Mouse (Mus musculus) bone marrow, adult 2 months (tissue): ENCODE results near the gene Gpr108. TPM values are rescaled to one million over a fixed set of nuclear protein-coding genes. Genes with fewer than 3 reads are reported as not detected.

Experiments used
- H3K27ac ChIP-seq: fragments of 200-500 bp; 2 replicates; pipeline ENCODE4 v1.5.1; 2012; ENCODE audit warnings: low read depth, mild to moderate bottlenecking, control low read depth, inconsistent platforms, low read length; ENCODE audit not compliant: control insufficient read depth, poor library complexity, insufficient read depth
- H3K4me1 ChIP-seq: fragments of 200-500 bp; 2 replicates; pipeline ENCODE4 v1.6.1; 2011; ENCODE audit warnings: low read length; ENCODE audit not compliant: control insufficient read depth, insufficient read depth
- H3K4me3 ChIP-seq: fragments of 200-500 bp; replicated peaks from 2 replicates; pipeline ENCODE3; 2011; ENCODE audit warnings: mild to moderate bottlenecking, low read depth, low read length, control low read depth; ENCODE audit not compliant: control insufficient read depth
- CTCF ChIP-seq: fragments of 200-500 bp; IDR thresholded peaks from 2 replicates; pipeline ENCODE4 v1.5.1; 2011; ENCODE audit warnings: low read length, control low read depth; ENCODE audit not compliant: control insufficient read depth, insufficient read depth
- POLR2A ChIP-seq: fragments of 200-500 bp; IDR thresholded peaks from 2 replicates; pipeline ENCODE4 v1.6.1; 2011; ENCODE audit warnings: low read depth, mild to moderate bottlenecking, control low read depth, low read length, borderline replicate concordance; ENCODE audit not compliant: control insufficient read depth
- WGBS: fragments of 180-500 bp; shearing (Covaris S2); methylation state at CpG from one replicate; pipeline ENCODE4 v1.1.7; 2018; 5-methylcytosine and 5-hydroxymethylcytosine counted together
- polyA plus RNA-seq: library from polyadenylated mRNA; stranded (reverse); fragments of >200 nt; gene quantifications from 2 replicates; pipeline ENCODE4 v1.2.4, GENCODE M21; 2011; ENCODE audit warnings: low replicate concordance; ENCODE audit not compliant: missing spikeins, insufficient read depth, insufficient read length

The Gpr108 gene
- polyA plus RNA-seq, 1 experiment, result 37.5 TPM

DNA sequence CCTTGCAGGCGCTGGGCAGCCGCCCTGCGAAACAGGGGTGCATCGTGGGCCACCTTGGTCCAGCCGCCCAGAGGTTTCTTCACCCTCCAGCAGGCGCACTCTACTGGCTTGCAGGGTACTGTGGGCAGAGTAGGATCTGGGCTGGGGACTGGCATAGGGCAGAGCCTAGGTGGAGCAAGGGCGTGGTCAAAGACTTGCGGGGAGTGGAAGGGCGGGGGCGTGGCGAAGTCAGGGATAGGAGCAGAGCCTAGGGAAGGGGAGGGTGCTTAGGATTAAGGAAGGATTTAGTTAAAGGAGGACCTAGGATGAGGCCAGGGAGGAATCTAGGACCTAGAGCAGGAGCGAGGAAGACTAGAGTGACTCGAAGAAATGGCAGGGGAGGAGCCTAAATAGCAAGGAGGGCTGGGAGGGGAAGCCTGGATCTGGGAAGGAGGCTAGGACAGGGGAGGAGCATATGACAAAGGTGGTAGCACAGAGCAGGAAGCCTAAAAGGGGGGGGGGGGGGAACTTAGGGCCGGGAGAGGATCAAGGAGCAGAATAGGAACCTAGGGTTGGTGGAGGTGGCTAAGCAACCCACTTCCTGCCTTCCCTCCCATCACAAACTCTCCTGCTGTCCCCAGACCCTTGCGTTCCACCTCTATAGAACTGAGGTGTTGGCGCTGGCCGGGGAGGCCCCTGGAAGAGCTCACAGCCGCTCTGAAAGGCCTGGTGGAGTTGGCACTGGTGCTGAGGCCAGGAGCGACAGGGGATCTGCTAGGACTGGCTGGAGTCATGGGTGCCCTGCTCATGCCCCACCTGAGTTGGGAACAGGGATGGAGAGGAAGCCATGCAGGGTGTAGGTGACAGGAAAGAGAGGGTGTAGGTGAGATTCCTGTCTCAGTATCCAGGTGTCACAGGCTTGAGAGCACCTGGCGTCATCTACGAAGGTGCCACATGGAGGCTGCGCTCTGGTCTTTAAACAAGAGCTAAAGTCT, 17.0 kb upstream of the Gpr108 start:
- Histone ChIP-seq H3K4me3 (no peak overlapping the region), H3K27ac (no peak overlapping the region; the same call in 1 of the 2 replicates), H3K4me1 (peaks cover 2% of the 10 kb centered on the region; the same call in 1 of the 2 replicates)
- TF ChIP-seq CTCF (no peak), POLR2A (no peak)
- WGBS, result 21% methylated on average over 22 of the region's 22 CpGs

DNA sequence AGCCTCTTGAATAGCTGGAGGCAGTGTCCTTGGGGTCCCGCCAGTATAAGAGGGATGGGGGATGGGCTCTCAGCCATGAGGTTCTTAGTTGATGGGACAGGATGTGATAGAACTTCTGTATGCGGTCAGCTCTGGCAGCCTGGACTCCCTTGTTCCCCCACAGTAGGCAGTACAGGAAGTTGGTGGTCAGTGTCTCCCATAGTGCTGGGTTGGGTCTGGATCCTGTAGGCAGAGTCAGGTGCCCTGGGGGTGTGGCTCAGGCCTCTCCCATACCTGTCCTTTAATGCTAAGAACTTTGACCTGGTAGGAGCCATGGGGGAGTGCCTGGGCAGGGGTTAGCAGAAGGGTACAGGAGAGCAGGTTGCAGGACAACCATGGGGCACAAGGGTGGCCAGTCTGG, 15.9 kb upstream of the Gpr108 start:
- H3K4me3 ChIP-seq, result no peak overlapping the region
- 14% methylated on average over 2 of the region's 2 CpGs for WGBS
- H3K4me1 ChIP-seq, result peaks cover 2% of the 10 kb centered on the region; the same call in 1 of the 2 replicates
- no peak overlapping the region for H3K27ac ChIP-seq
- TF ChIP-seq POLR2A (no peak), CTCF (no peak)

DNA sequence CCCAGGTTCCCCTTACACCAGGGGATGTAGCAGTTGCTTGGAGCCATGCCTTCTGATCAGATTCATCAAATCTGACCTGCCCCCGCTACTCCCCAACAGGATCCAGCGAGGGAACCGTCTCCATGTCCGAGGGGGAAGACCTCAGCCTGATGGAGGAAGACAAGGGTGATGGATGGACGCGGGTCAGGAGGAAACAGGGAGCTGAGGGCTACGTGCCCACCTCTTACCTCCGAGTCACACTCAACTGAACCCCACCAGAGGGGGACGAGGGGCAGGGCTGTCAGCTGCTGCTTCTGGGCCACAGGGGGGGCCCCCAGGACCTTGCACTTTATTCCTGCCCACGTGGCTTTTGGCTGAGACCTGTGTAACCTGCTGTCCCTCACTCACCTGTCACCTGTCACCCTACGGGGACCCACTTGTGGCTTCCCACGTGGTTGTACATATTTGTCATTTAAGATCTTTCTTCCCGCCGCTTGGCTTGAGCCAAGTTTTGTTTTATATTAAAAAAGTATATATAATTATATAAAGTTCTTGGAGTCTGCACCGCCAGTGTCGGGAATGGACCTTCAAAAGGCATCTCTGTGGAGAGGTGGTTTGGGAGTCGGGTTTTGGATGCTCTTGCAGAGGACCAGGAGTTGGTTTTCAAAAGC, 14.8 kb upstream of the Gpr108 start:
- WGBS, result 82% methylated on average over 17 of the region's 17 CpGs
- Histone ChIP-seq H3K4me1 (peaks cover 2% of the 10 kb centered on the region; the same call in 1 of the 2 replicates), H3K4me3 (no peak overlapping the region), H3K27ac (no peak overlapping the region)
- TF ChIP-seq POLR2A, result no peak
- no peak for TF ChIP-seq CTCF

DNA sequence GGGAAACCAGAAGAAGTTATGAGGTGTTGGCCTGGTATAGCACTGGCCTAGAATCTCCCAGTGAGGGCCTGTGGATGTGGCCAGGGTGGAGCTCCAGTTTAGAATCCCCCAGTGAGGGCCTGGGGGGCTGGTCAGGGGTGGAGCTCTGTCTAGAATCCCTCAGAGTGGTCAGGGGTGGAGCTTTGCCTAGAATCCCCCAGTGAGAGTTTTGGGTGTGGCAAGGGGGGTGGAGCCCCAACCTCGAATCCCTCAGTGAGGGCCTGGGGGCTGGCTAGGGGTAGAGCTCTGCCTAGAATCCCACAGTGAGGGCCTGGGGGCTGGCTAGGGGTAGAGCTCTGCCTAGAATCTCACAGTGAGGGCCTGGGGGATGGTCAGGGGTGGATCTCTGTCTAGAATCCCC, 13.6 kb upstream of the Gpr108 start:
- 38% methylated on average over 1 of the region's 1 CpGs for WGBS
- Histone ChIP-seq H3K4me1 (peaks cover 2% of the 10 kb centered on the region; the same call in 1 of the 2 replicates), H3K4me3 (no peak overlapping the region), H3K27ac (no peak overlapping the region)
- TF ChIP-seq CTCF (no peak), POLR2A (no peak)

DNA sequence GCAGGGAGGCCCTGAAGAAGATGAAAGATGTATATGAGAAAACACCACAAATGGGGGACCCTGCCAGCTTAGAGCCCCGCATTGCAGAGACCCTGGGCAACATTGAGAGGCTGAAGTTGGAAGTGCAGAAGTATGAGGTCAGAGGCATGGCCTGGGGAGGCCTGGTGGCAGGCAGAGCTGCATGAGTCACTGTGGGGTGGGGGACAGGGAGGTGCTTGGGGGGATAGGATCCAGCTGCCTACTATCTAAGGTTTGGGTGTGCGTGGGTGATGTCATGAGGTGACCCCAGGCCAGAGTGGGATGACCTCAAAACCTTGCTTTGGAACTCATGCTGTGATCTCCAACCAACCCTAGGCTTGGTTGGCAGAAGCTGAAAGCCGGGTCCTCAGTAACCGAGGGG, 13.0 kb upstream of the Gpr108 start:
- Histone ChIP-seq H3K4me3 (no peak overlapping the region), H3K27ac (no peak overlapping the region), H3K4me1 (peaks cover 2% of the 10 kb centered on the region; the same call in 1 of the 2 replicates)
- 82% methylated on average over 4 of the region's 4 CpGs for WGBS
- TF ChIP-seq POLR2A (no peak), CTCF (no peak)

DNA sequence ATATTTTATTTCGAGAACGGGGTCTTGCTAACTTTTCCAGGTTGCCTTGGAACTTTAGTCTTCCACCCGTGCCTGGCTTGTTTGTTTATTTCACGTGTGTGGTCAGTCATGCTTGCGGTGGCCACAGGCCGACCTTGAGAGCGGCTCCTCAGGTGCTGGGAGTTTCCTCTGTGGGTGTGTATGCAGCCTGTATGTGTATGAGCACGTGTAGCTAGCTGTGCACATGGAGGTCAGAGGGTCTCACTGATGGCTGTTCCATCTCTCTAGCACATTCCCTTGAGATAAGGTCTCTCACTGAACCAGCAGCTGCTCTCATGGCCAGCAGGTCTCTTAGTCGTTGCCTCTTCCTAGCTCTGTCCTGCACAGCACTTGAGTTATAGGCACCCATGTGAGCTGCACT, 12.1 kb upstream of the Gpr108 start:
- no peak for TF ChIP-seq CTCF
- TF ChIP-seq POLR2A, result no peak
- Histone ChIP-seq H3K4me3 (no peak overlapping the region), H3K27ac (no peak overlapping the region), H3K4me1 (no peaks in the 10 kb centered on the region; the same call in 1 of the 2 replicates)
- WGBS, result 86% methylated on average over 9 of the region's 9 CpGs

DNA sequence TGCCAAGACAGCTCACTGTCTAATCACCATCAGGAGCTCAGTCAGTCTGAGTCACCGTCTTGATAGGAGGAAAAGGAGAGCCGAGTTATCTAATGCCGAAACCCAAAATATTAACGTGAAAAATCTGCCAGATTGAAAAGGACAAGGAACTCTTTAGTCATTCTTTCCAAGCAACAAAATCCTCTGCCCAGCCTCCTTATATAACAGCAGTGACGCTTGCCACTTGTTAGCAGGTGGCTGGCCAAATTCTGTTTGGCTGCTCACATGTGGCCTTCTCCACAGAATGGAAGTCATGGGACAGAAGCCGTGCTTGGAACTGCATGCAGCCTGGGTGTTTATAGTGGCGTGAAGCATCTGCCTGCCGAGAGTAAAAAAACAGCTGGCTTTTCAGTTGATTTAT, 11.5 kb upstream of the Gpr108 start:
- H3K4me1 ChIP-seq, result no peaks in the 10 kb centered on the region; the same call in 1 of the 2 replicates
- no peak overlapping the region for H3K4me3 ChIP-seq
- 87% methylated on average over 8 of the region's 8 CpGs for WGBS
- TF ChIP-seq POLR2A (no peak), CTCF (no peak)
- H3K27ac ChIP-seq, result no peak overlapping the region

DNA sequence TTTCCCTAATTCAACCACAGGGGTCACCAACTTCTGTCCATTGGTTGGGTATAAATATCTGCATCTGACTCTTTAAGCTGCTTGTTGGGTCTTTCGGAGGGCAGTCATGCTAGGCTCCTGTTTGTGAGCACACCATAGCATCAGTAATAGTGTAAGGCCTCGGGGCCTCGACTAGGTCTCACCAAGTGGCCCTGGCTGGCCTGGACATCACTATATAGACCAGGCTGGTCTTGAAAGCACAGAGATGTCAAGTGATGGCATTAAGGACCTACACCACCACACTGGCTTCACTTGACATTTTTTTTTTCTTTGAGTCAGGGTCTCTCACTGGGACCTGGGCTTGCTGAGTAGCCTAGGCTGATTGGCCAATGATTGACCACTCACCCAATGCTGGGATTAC, 9.9 kb upstream of the Gpr108 start:
- 83% methylated on average over 3 of the region's 3 CpGs for WGBS

More for the DNA sequence above, 9.9 kb upstream of the Gpr108 start:
- Histone ChIP-seq H3K4me1 (no peaks in the 10 kb centered on the region), H3K4me3 (no peak overlapping the region), H3K27ac (no peak overlapping the region)
- TF ChIP-seq POLR2A (no peak), CTCF (no peak)
